In the genomic region with DNA sequence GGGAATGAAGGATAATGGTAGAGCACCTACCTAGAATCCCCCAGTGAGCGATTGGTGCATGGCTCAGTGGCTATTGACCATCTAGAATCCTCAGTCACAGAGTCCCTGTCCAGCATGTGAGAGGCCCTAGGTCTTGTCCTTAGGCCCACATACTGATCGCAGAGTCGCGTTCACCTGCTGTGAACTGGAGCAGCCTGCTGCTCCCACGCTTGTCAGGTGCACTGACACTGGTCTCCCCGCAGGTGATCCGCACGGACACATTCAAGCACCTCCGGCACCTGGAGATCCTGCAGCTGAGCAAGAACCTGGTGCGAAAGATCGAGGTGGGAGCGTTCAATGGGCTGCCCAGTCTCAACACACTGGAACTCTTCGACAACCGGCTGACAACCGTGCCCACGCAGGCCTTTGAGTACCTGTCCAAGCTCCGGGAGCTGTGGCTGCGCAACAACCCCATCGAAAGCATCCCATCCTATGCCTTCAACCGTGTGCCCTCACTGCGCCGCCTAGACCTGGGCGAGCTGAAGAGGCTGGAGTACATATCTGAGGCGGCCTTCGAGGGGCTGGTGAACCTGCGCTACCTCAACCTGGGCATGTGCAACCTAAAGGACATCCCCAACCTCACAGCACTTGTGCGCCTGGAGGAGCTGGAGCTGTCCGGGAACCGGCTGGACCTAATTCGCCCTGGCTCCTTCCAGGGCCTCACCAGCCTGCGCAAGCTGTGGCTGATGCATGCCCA, we compare ENCODE assay signal across 21 mouse cellular contexts. TPM values are rescaled to one million over a fixed set of nuclear protein-coding genes. Genes with fewer than 3 reads are reported as not detected.
A peak's percentile ranks its signal among the peaks of the same experiment; 100 is the strongest.
DNase-seq lines count a peak whose midpoint lies in the region; ATAC-seq and TF ChIP-seq lines count a peak whose summit lies in the region.
"Had no signal": no experiment of that assay in that cellular context is flagged by ENCODE, and none has a peak within 500 bp of the region (broad histone marks: within the 10 kb centered on the region; RNA-seq: fewer than 3 reads in every experiment).

No protein-coding gene starts in this region.

- H3K4me2 ChIP-seq in liver, embryonic 12.5 days = no peak overlapping the region
- no peak overlapping the region for H3K4me2 ChIP-seq in forebrain, postnatal 0 days (ENCODE audit: low read depth)
- H3K4me2 ChIP-seq: limb, embryonic 13.5 days had no signal

- H3K9me3 ChIP-seq in liver, embryonic 12.5 days (replicated peaks) = no peaks in the 10 kb centered on the region
- H3K9me3 ChIP-seq in ES-Bruce4 (replicated peaks; ENCODE audit: control insufficient read depth, insufficient read depth, low read length, poor library complexity, severe bottlenecking) = no peaks in the 10 kb centered on the region
- H3K9me3 ChIP-seq in forebrain, postnatal 0 days (ENCODE audit: low read length) = no peaks in the 10 kb centered on the region

- H3K27me3 ChIP-seq in liver, embryonic 12.5 days (replicated peaks) = peaks cover 97% of the 10 kb centered on the region
- H3K27me3 ChIP-seq in ES-Bruce4 (ENCODE audit: control insufficient read depth, insufficient read depth, low read length, poor library complexity, severe bottlenecking) = no peaks in the 10 kb centered on the region
- H3K27me3 ChIP-seq in forebrain, postnatal 0 days (ENCODE audit: insufficient read depth, low read length) = no peaks in the 10 kb centered on the region

- no peak overlapping the region for H3K9ac ChIP-seq in liver, embryonic 12.5 days
- no peak overlapping the region for H3K9ac ChIP-seq in ES-Bruce4 (ENCODE audit: low read depth, poor library complexity, severe bottlenecking)
- H3K9ac ChIP-seq in forebrain, postnatal 0 days = no peak overlapping the region
- H3K9ac ChIP-seq: limb, embryonic 13.5 days had no signal

- intact Hi-C loops in heart, postnatal 10 days (cut with DNase I) = no loop called here

- TF ChIP-seq POLR2A in ES-Bruce4 (IDR thresholded peaks at IDR 0.05; ENCODE audit: insufficient read depth, low read length) = no peak

- H3K36me3 ChIP-seq in liver, embryonic 12.5 days = no peaks in the 10 kb centered on the region
- no peaks in the 10 kb centered on the region for H3K36me3 ChIP-seq in ES-Bruce4 (ENCODE audit: control insufficient read depth, insufficient read depth, low read length, poor library complexity, severe bottlenecking)
- H3K36me3 ChIP-seq in forebrain, postnatal 0 days (ENCODE audit: insufficient read depth) = peaks cover 62% of the 10 kb centered on the region

- TF ChIP-seq CTCF in ES-Bruce4 (IDR thresholded peaks at IDR 0.05; ENCODE audit: low read depth, low read length) = no peak
- TF ChIP-seq CTCF in forebrain, postnatal 0 days (IDR thresholded peaks at IDR 0.05; ENCODE audit: low read depth) = no peak

- peaks cover 46% of the 10 kb centered on the region for H3K4me1 ChIP-seq in liver, embryonic 12.5 days
- H3K4me1 ChIP-seq in ES-Bruce4 (ENCODE audit: control insufficient read depth, insufficient read depth, low read length) = peaks cover 2% of the 10 kb centered on the region
- H3K4me1 ChIP-seq in forebrain, postnatal 0 days (ENCODE audit: insufficient read depth) = peaks cover 15% of the 10 kb centered on the region

- no peak for ATAC-seq in liver, embryonic 12.5 days
- no peak for ATAC-seq in megakaryocyte progenitor cell, adult 5-6 weeks (replicated peaks; ENCODE audit: poor library complexity)
- no peak for ATAC-seq in forebrain, postnatal 0 days
- ATAC-seq: hindbrain, embryonic 16.5 days; intestine, postnatal 0 days; Patski had no signal

- TF ChIP-seq EP300 in ES-Bruce4 (IDR thresholded peaks at IDR 0.05; ENCODE audit: insufficient read depth, low read depth, low read length) = no peak

- 55% methylated on average over 31 of the region's 31 CpGs for WGBS in liver, embryonic 12.5 days (ENCODE audit: insufficient replicate concordance)
- 88% methylated on average over 31 of the region's 31 CpGs for WGBS in forebrain, postnatal 0 days

- no peak overlapping the region for H3K4me3 ChIP-seq in liver, embryonic 12.5 days
- peak overlapping the region; percentile 19; the same call in 1 of the 2 replicates for H3K4me3 ChIP-seq in ES-Bruce4 (ENCODE audit: low read depth, low read length)
- no peak overlapping the region for H3K4me3 ChIP-seq in forebrain, postnatal 0 days (ENCODE audit: low read depth, low read length)
- H3K4me3 ChIP-seq: forebrain, embryonic 10.5 days; limb, embryonic 13.5 days had no signal

- peak; percentile 86 for DNase-seq in heart, adult 11 months
- DNase-seq in heart, postnatal 10 days = no peak
- peak; percentile 3 for DNase-seq in liver
- DNase-seq in cerebellum, adult 9-11 months = peak; percentile 48
- DNase-seq in forebrain, postnatal 0 days = no peak
- DNase-seq: adrenal gland, postnatal 14 days; heart, adult 18-20 months; heart, postnatal 4 days; lung, postnatal 14 days had no signal

- no peak overlapping the region for H3K27ac ChIP-seq in liver, embryonic 12.5 days
- no peak overlapping the region for H3K27ac ChIP-seq in ES-Bruce4 (ENCODE audit: insufficient read depth, low read length)
- no peak overlapping the region for H3K27ac ChIP-seq in forebrain, postnatal 0 days (ENCODE audit: low read depth, low read length)
- H3K27ac ChIP-seq: forebrain, embryonic 10.5 days; limb, embryonic 13.5 days had no signal

RNA-seq across cellular contexts. Expression of a gene that starts 4.3 kb away (rescaled TPM):
- under 1 TPM; 0.79 to 0.93 TPM for total RNA-seq in heart, postnatal 10 days (2021)
- 5.5 and 6.4 TPM in 2 replicates for polyA plus RNA-seq in liver, embryonic 12.5 days (2016; fragmentation: Nextera tagmentation; extraction: Ambion mirVana)
- polyA plus RNA-seq in ES-Bruce4 (2011; ENCODE audit: insufficient read depth, insufficient read length, low read depth, missing spikeins) = not detected in 2 replicates
- total RNA-seq in megakaryocyte progenitor cell, adult 5-6 weeks (2015) = not detected in 2 replicates
- not detected in 2 replicates for total RNA-seq in megakaryocyte progenitor cell, adult 5-6 weeks (2017)
- 4.4 and 20.3 TPM in 2 replicates for total RNA-seq in forebrain, postnatal 0 days (2014; rRNA removed)
- 1.6 and 2.2 TPM in 2 replicates for polyA plus RNA-seq in forebrain, postnatal 0 days (2015; fragmentation: Nextera tagmentation; extraction: Ambion mirVana)
- total RNA-seq: megakaryocyte-erythroid progenitor cell, adult 5-6 weeks; neutrophil, adult 5-6 weeks had no signal
- polyA plus RNA-seq: C2C12, Patski had no signal

RNA-seq across cellular contexts. Expression of a gene that starts 6.8 kb away (rescaled TPM):
- total RNA-seq in heart, postnatal 10 days (2021) = 10 to 100 TPM; 70.3 to 79.0 TPM
- polyA plus RNA-seq in liver, embryonic 12.5 days (2016; fragmentation: Nextera tagmentation; extraction: Ambion mirVana) = 189 and 194 TPM in 2 replicates
- polyA plus RNA-seq in ES-Bruce4 (2011; ENCODE audit: insufficient read depth, insufficient read length, low read depth, missing spikeins) = 9.7 and 12.3 TPM in 2 replicates
- 27.5 and 35.2 TPM in 2 replicates for total RNA-seq in megakaryocyte progenitor cell, adult 5-6 weeks (2015)
- 17.4 and 22.6 TPM in 2 replicates for total RNA-seq in megakaryocyte progenitor cell, adult 5-6 weeks (2017)
- 27.6 and 39.3 TPM in 2 replicates for total RNA-seq in forebrain, postnatal 0 days (2014; rRNA removed)
- 28.6 and 31.7 TPM in 2 replicates for polyA plus RNA-seq in forebrain, postnatal 0 days (2015; fragmentation: Nextera tagmentation; extraction: Ambion mirVana)

RNA-seq across cellular contexts. Expression of a gene that starts 32.1 kb away (rescaled TPM):
- total RNA-seq in heart, postnatal 10 days (2021) = 10 to 100 TPM; 28.3 to 39.0 TPM
- 0.07 TPM in 1 of 2 replicates, not detected in the other for polyA plus RNA-seq in liver, embryonic 12.5 days (2016; fragmentation: Nextera tagmentation; extraction: Ambion mirVana)
- polyA plus RNA-seq in ES-Bruce4 (2011; ENCODE audit: insufficient read depth, insufficient read length, low read depth, missing spikeins) = not detected in 2 replicates
- not detected in 2 replicates for total RNA-seq in megakaryocyte progenitor cell, adult 5-6 weeks (2015)
- total RNA-seq in megakaryocyte progenitor cell, adult 5-6 weeks (2017) = not detected in 2 replicates
- 347 and 391 TPM in 2 replicates for total RNA-seq in forebrain, postnatal 0 days (2014; rRNA removed)
- 19.5 and 22.2 TPM in 2 replicates for polyA plus RNA-seq in forebrain, postnatal 0 days (2015; fragmentation: Nextera tagmentation; extraction: Ambion mirVana)
- total RNA-seq: megakaryocyte-erythroid progenitor cell, adult 5-6 weeks; neutrophil, adult 5-6 weeks had no signal
- polyA plus RNA-seq: C2C12; liver, embryonic 16.5 days had no signal

RNA-seq across cellular contexts. Expression of a gene that starts 35.4 kb away (rescaled TPM):
- total RNA-seq in heart, postnatal 10 days (2021) = 100 to 1,000 TPM; 101 to 102 TPM
- polyA plus RNA-seq in liver, embryonic 12.5 days (2016; fragmentation: Nextera tagmentation; extraction: Ambion mirVana) = 70.6 and 74.8 TPM in 2 replicates
- 67.7 and 75.3 TPM in 2 replicates for polyA plus RNA-seq in ES-Bruce4 (2011; ENCODE audit: insufficient read depth, insufficient read length, low read depth, missing spikeins)
- total RNA-seq in megakaryocyte progenitor cell, adult 5-6 weeks (2015) = 60.6 and 62.7 TPM in 2 replicates
- 30.4 and 38.3 TPM in 2 replicates for total RNA-seq in megakaryocyte progenitor cell, adult 5-6 weeks (2017)
- 212 and 238 TPM in 2 replicates for total RNA-seq in forebrain, postnatal 0 days (2014; rRNA removed)
- polyA plus RNA-seq in forebrain, postnatal 0 days (2015; fragmentation: Nextera tagmentation; extraction: Ambion mirVana) = 168 and 171 TPM in 2 replicates

RNA-seq across cellular contexts. Expression of a gene that starts 35.4 kb away (rescaled TPM):
- 1 to 10 TPM; 5.1 to 6.0 TPM for total RNA-seq in heart, postnatal 10 days (2021)
- polyA plus RNA-seq in liver, embryonic 12.5 days (2016; fragmentation: Nextera tagmentation; extraction: Ambion mirVana) = 2.8 and 3.3 TPM in 2 replicates
- 5.6 and 7.4 TPM in 2 replicates for polyA plus RNA-seq in ES-Bruce4 (2011; ENCODE audit: insufficient read depth, insufficient read length, low read depth, missing spikeins)
- total RNA-seq in megakaryocyte progenitor cell, adult 5-6 weeks (2015) = 1.2 and 2.5 TPM in 2 replicates
- 0.30 and 1.7 TPM in 2 replicates for total RNA-seq in megakaryocyte progenitor cell, adult 5-6 weeks (2017)
- 21.1 and 22.0 TPM in 2 replicates for total RNA-seq in forebrain, postnatal 0 days (2014; rRNA removed)
- polyA plus RNA-seq in forebrain, postnatal 0 days (2015; fragmentation: Nextera tagmentation; extraction: Ambion mirVana) = 23.1 and 27.2 TPM in 2 replicates

Comparison
In these comparisons a context has a peak if more than half of its experiments do, and no peak if none do; other contexts are left out.
1. DNase-seq: peak in heart, adult 11 months (single experiment), liver (single experiment) and cerebellum, adult 9-11 months (single experiment); none in heart, postnatal 10 days (0 of 2) and forebrain, postnatal 0 days (single experiment).
2. RNA of a gene that starts 32.1 kb away (total RNA-seq): 347 to 391 TPM in forebrain, postnatal 0 days and 28.3 to 39.0 TPM in heart, postnatal 10 days; not detected in megakaryocyte progenitor cell, adult 5-6 weeks; every median in the first group is over 10 times any median in the second.